Mouse (Mus musculus) gonadal fat pad, adult 2 months (tissue): Measurements from ENCODE around the gene Pds5a. TPM values are rescaled to one million over a fixed set of nuclear protein-coding genes. Genes with fewer than 3 reads are reported as not detected.
"Not testable (repeated sequence)": the region's sequence is repeated elsewhere in the genome, so short reads cannot be mapped to it uniquely, and the experiment has no call there.

Source experiments
- DNase-seq: peaks from one replicate; pipeline ENCODE4 v3.0.0-alpha.2; 2012; ENCODE audit warnings: low read depth
- polyA plus RNA-seq: library from polyadenylated mRNA; depleted of rRNA; stranded (reverse); fragments of >200 nt; gene quantifications from 2 replicates; pipeline ENCODE4 v1.2.3, GENCODE M21; 2012; rRNA removed

Gene Pds5a
- polyA plus RNA-seq: 28.3 and 29.8 TPM in 2 replicates

- DNase-seq: no peak
Measured at GRCm38 (mm10) chr5:65697836-65698758, at the start of gene Pds5a. Gene Pds5a (minus strand): TSS chr5:65698273.

- DNase-seq: no peak
Measured at GRCm38 (mm10) chr5:65746908-65747307, 48.8 kb upstream of the Pds5a start.

- DNase-seq: no peak
Measured at GRCm38 (mm10) chr5:65739366-65739765, 41.3 kb upstream of the Pds5a start.

- no peak for DNase-seq
Measured at GRCm38 (mm10) chr5:65735601-65736000, 37.5 kb upstream of the Pds5a start.

- DNase-seq: no peak
Measured at GRCm38 (mm10) chr5:65731173-65732007, 33.3 kb upstream of the Pds5a start.

GRCm38 (mm10) chr5:65724311-65725054 is 26.4 kb upstream of the Pds5a start:
- DNase-seq: no peak

GRCm38 (mm10) chr5:65718368-65718767 is 20.3 kb upstream of the Pds5a start:
- no peak for DNase-seq

- not testable (repeated sequence) for DNase-seq
Measured at GRCm38 (mm10) chr5:65717903-65718211, 19.8 kb upstream of the Pds5a start.

- no peak for DNase-seq
Measured at GRCm38 (mm10) chr5:65717063-65717902, 19.2 kb upstream of the Pds5a start.

GRCm38 (mm10) chr5:65715084-65715483 is 17.0 kb upstream of the Pds5a start:
- no peak for DNase-seq

GRCm38 (mm10) chr5:65711463-65711862 is 13.4 kb upstream of the Pds5a start:
- DNase-seq: no peak

GRCm38 (mm10) chr5:65710267-65710666 is 12.2 kb upstream of the Pds5a start:
- DNase-seq: no peak

GRCm38 (mm10) chr5:65706979-65707378 is 8.9 kb upstream of the Pds5a start:
- DNase-seq: no peak

- DNase-seq: peak; percentile 22
Measured at GRCm38 (mm10) chr5:65706171-65706570, 8.1 kb upstream of the Pds5a start.

GRCm38 (mm10) chr5:65704765-65705678 is 6.9 kb upstream of the Pds5a start:
- no peak for DNase-seq

- DNase-seq: no peak
Measured at GRCm38 (mm10) chr5:65703261-65703660, 5.2 kb upstream of the Pds5a start.

- no peak for DNase-seq
Measured at GRCm38 (mm10) chr5:65700102-65700501, 2.0 kb upstream of the Pds5a start.

GRCm38 (mm10) chr5:65699146-65699545 is 1.1 kb upstream of the Pds5a start:
- DNase-seq: no peak

GRCm38 (mm10) chr5:65698759-65699136 is 675 bp upstream of the Pds5a start:
- DNase-seq: no peak

GRCm38 (mm10) chr5:65697486-65697835 is 612 bp downstream of the Pds5a start:
- no peak for DNase-seq
